Mouse (Mus musculus) brain, adult 10 weeks (tissue): ENCODE measurements around the gene Mynn. TPM values are rescaled to one million over a fixed set of nuclear protein-coding genes. Genes with fewer than 3 reads are reported as not detected.

ENCODE experiments used
- polyA plus RNA-seq: library from polyadenylated mRNA; stranded (reverse); fragments of 350-450 nt; fragmentation: Illumina TruSeq; extraction: RNeasy Lipid Tissue Mini Kit (QIAGEN cat#74804); gene quantifications from one replicate; pipeline ENCODE4 v1.2.3, GENCODE M21; 2015; ENCODE audit warnings: low read depth, low replicate concordance

Gene Mynn
- polyA plus RNA-seq = 11.8 TPM

DNA sequence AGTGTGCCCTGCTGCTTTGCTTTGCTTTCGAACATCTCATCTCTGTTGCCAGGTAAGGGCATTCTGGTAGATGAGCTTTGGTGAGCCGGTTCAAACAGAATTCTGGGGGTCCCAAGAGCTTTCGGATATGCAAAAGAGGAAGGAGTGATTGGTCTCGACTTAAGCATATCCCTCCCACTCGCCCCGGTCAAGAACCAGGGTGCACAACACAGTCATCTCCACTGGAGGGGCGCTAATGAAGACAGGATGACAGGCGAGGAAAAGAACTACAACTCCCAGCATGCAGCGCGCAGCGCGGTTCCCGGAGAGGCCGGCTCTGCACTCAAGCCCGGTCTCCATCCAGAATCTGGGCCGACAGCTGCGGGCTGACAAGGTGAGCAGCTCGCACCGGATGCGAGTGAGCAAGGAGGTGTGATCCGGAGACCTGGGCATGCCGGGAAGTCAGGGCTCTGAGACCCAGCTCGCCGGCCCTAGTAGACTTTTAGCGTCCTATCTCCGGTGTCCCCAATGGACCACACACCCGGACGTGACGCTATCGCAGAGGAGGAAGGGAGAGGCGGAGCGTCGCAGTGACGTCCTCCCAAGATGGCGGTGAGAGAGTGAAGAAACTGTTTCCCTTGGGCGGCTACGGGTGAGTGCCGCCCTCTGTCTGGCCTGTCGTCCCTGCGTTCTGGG, at the start of gene Mynn:
TSS of gene Mynn (plus strand) at position 1 of the 675 bp plus-strand sequence.

GRCm38 (mm10) chr3:30599711-30600545, 1.9 kb upstream of the Mynn start, which contains the start of gene Actrt3:
Actrt3 (minus strand) TSS chr3:30599939.

GRCm38 (mm10) chr3:30644207-30644606, 42.3 kb downstream of the Mynn start, which contains the start of gene Lrriq4:
Lrriq4 (plus strand) TSS chr3:30644507.

GRCm38 (mm10) chr3:30647440-30648090, 45.7 kb downstream of the Mynn start, which contains the start of gene Lrrc34:
Lrrc34 (minus strand) TSS chr3:30647869.

Other genes starting within 250 kb of the Mynn start
- gene Mecom, start 54.1 kb upstream of the Mynn start, polyA plus RNA-seq = 3.2 TPM
- gene Actrt3, start 2.1 kb upstream of the Mynn start, polyA plus RNA-seq = 0.68 TPM
- gene Lrriq4, start 42.4 kb downstream of the Mynn start, polyA plus RNA-seq = not detected
- gene Lrrc34, start 45.8 kb downstream of the Mynn start, polyA plus RNA-seq = 1.0 TPM
- gene Lrrc31, start 97.8 kb downstream of the Mynn start, polyA plus RNA-seq = not detected
- gene Samd7, start 144.2 kb downstream of the Mynn start, polyA plus RNA-seq = not detected
- gene Sec62, start 190.8 kb downstream of the Mynn start, polyA plus RNA-seq = 113 TPM